Mouse (Mus musculus): ENCODE measurements at regions not wholly inside any gene's neighbourhood (a gene's known extent, or its start where the extent isn't known, plus 50 kb on each side); places are given as distances from the start of the nearest gene placed in this dataset.

- Histone ChIP-seq H3K79me2 (replicated peaks; ENCODE audit: control insufficient read depth, insufficient read depth, low read length) (no peaks in the 10 kb centered on the region), H3K27me3 (ENCODE audit: control insufficient read depth, insufficient read depth, low read length) (no peaks in the 10 kb centered on the region), H3K4me3 (no peak overlapping the region), H3K36me3 (ENCODE audit: control insufficient read depth, insufficient read depth, low read length) (no peaks in the 10 kb centered on the region), H3K27ac (no peak overlapping the region), H3K9ac (ENCODE audit: low read depth, low read length) (no peak overlapping the region), H3K4me1 (ENCODE audit: control insufficient read depth, insufficient read depth, low read length) (no peaks in the 10 kb centered on the region)
- intact Hi-C loops (cut with DNase I) = loop anchor here (5.0 to 10.0 kb wide), 2 partner anchors 175 to 603 kb away; no protein-coding TSS in a partner anchor
- TF ChIP-seq POLR2A (IDR thresholded peaks at IDR 0.05; ENCODE audit: insufficient read depth, low read depth, low read length) = no peak
- TF ChIP-seq CTCF (IDR thresholded peaks at IDR 0.05) = peak; percentile 51
- no peak for TF ChIP-seq EP300 (IDR thresholded peaks at IDR 0.05; ENCODE audit: insufficient read depth, low read depth, low read length)
- 47% methylated on average over 1 of the region's 1 CpGs for WGBS
- no peak for DNase-seq
Measured at GRCm38 (mm10) chrX:49947678-49948077, 56.4 kb upstream of the Olfr1322 start.
